Mouse (Mus musculus) limb, embryonic 12.5 days (tissue): Measurements from ENCODE around the gene Dynlt1a. TPM values are rescaled to one million over a fixed set of nuclear protein-coding genes. Genes with fewer than 3 reads are reported as not detected.
"Not testable (repeated sequence)": the region's sequence is repeated elsewhere in the genome, so short reads cannot be mapped to it uniquely, and the experiment has no call there.

Experiments
- ATAC-seq: fragments of 200-750 bp; cut with Nextera tagmentation; 2 replicates; pipeline ENCODE4 v1.8.0; 2017; ENCODE audit warnings: low read depth, moderate TSS enrichment; ENCODE audit not compliant: insufficient number of reproducible peaks, insufficient read depth, low FRiP score, low TSS enrichment
- H3K27ac ChIP-seq: fragments of 300-500 bp; sonication (generic); 2 replicates; pipeline ENCODE4 v1.5.1; 2016; ENCODE audit warnings: mild to moderate bottlenecking, moderate library complexity
- H3K27me3 ChIP-seq: fragments of 300-500 bp; sonication (generic); 2 replicates; pipeline ENCODE4 v1.6.1; 2016; ENCODE audit warnings: mild to moderate bottlenecking, moderate library complexity
- H3K36me3 ChIP-seq: fragments of 300-500 bp; sonication (generic); 2 replicates; pipeline ENCODE4 v1.6.1; 2016; ENCODE audit warnings: mild to moderate bottlenecking, moderate library complexity
- H3K4me1 ChIP-seq: fragments of 300-500 bp; sonication (generic); replicated peaks from 2 replicates; pipeline ENCODE4 v1.6.1; 2016
- H3K4me2 ChIP-seq: fragments of 300-500 bp; sonication (generic); 2 replicates; pipeline ENCODE4 v1.6.1; 2016; ENCODE audit warnings: mild to moderate bottlenecking, moderate library complexity
- H3K4me3 ChIP-seq: fragments of 300-500 bp; sonication (generic); replicated peaks from 2 replicates; pipeline ENCODE4 v1.5.1; 2016; ENCODE audit warnings: mild to moderate bottlenecking
- H3K9ac ChIP-seq: fragments of 300-500 bp; sonication (generic); replicated peaks from 2 replicates; pipeline ENCODE4 v1.6.1; 2016; ENCODE audit warnings: mild to moderate bottlenecking, moderate library complexity
- H3K9me3 ChIP-seq: fragments of 300-500 bp; sonication (generic); 2 replicates; pipeline ENCODE4 v1.6.1; 2016; ENCODE audit warnings: mild to moderate bottlenecking, moderate library complexity
- WGBS: fragments of 180-500 bp; shearing (Covaris S2); methylation state at CpG from one replicate; pipeline ENCODE4 v1.1.7; 2016; 5-methylcytosine and 5-hydroxymethylcytosine counted together
- polyA plus RNA-seq: library from polyadenylated mRNA; unstranded; fragments of >200 nt; fragmentation: Nextera tagmentation; extraction: Ambion mirVana; gene quantifications from 2 replicates; pipeline ENCODE4 v1.2.1, GENCODE M21; 2016

Gene Dynlt1a
- polyA plus RNA-seq, 1 experiment from 2014 or later: 22.1 TPM

- not testable (repeated sequence) for H3K4me1 ChIP-seq, H3K9me3 ChIP-seq, H3K4me3 ChIP-seq, H3K27me3 ChIP-seq, H3K36me3 ChIP-seq, H3K27ac ChIP-seq, H3K4me2 ChIP-seq, ATAC-seq, H3K9ac ChIP-seq
- 70% methylated on average over 2 of the region's 3 CpGs for WGBS
Observed at GRCm38 (mm10) chr17:6314493-6314892, 2.8 kb downstream of the Dynlt1a start.

GRCm38 (mm10) chr17:6312755-6313154, 4.5 kb downstream of the Dynlt1a start:
- not testable (repeated sequence) for H3K9ac ChIP-seq

GRCm38 (mm10) chr17:6311716-6312115, 5.6 kb downstream of the Dynlt1a start:
- H3K9me3 ChIP-seq, H3K4me2 ChIP-seq, H3K36me3 ChIP-seq, H3K4me1 ChIP-seq, H3K27ac ChIP-seq, ATAC-seq, H3K4me3 ChIP-seq, H3K27me3 ChIP-seq, H3K9ac ChIP-seq: not testable (repeated sequence)
- 88% methylated on average over 7 of the region's 7 CpGs for WGBS

More at GRCm38 (mm10) chr17:6312755-6313154, 4.5 kb downstream of the Dynlt1a start:
- H3K27me3 ChIP-seq, H3K4me3 ChIP-seq, H3K27ac ChIP-seq, H3K9me3 ChIP-seq, ATAC-seq, H3K36me3 ChIP-seq, H3K4me1 ChIP-seq, H3K4me2 ChIP-seq: not testable (repeated sequence)
- WGBS: 80% methylated on average over 3 of the region's 3 CpGs

- not testable (repeated sequence) for H3K4me1 ChIP-seq, H3K9ac ChIP-seq, H3K36me3 ChIP-seq, H3K9me3 ChIP-seq, H3K27me3 ChIP-seq, H3K27ac ChIP-seq, H3K4me2 ChIP-seq, ATAC-seq, H3K4me3 ChIP-seq
- 96% methylated on average over 11 of the region's 13 CpGs for WGBS
Observed at GRCm38 (mm10) chr17:6306503-6306902, 10.8 kb downstream of the Dynlt1a start.

GRCm38 (mm10) chr17:6305656-6306270, 11.5 kb downstream of the Dynlt1a start:
- not testable (repeated sequence) for H3K27ac ChIP-seq, H3K9ac ChIP-seq, H3K4me3 ChIP-seq, H3K4me2 ChIP-seq, H3K27me3 ChIP-seq, H3K9me3 ChIP-seq, H3K36me3 ChIP-seq, H3K4me1 ChIP-seq, ATAC-seq
- 92% methylated on average over 12 of the region's 12 CpGs for WGBS

GRCm38 (mm10) chr17:6304891-6305290, 12.4 kb downstream of the Dynlt1a start:
- H3K4me1 ChIP-seq, H3K4me2 ChIP-seq, H3K9me3 ChIP-seq, H3K27me3 ChIP-seq, H3K36me3 ChIP-seq, ATAC-seq, H3K27ac ChIP-seq, H3K9ac ChIP-seq, H3K4me3 ChIP-seq: not testable (repeated sequence)
- 90% methylated on average over 5 of the region's 6 CpGs for WGBS

GRCm38 (mm10) chr17:6300190-6300863, 17.0 kb downstream of the Dynlt1a start:
- not testable (repeated sequence) for H3K9ac ChIP-seq, H3K4me3 ChIP-seq, H3K36me3 ChIP-seq, H3K4me1 ChIP-seq, H3K9me3 ChIP-seq, ATAC-seq, H3K27me3 ChIP-seq, H3K27ac ChIP-seq, H3K4me2 ChIP-seq
- WGBS: 75% methylated on average over 8 of the region's 12 CpGs

- H3K27ac ChIP-seq, ATAC-seq, H3K4me2 ChIP-seq, H3K27me3 ChIP-seq, H3K9ac ChIP-seq, H3K4me3 ChIP-seq, H3K9me3 ChIP-seq, H3K36me3 ChIP-seq, H3K4me1 ChIP-seq: not testable (repeated sequence)
- 91% methylated on average over 9 of the region's 15 CpGs for WGBS
Observed at GRCm38 (mm10) chr17:6297060-6297795, 20.1 kb downstream of the Dynlt1a start.

GRCm38 (mm10) chr17:6293882-6294281, 23.4 kb downstream of the Dynlt1a start:
- not testable (repeated sequence) for H3K36me3 ChIP-seq, H3K4me2 ChIP-seq, H3K4me1 ChIP-seq, H3K27me3 ChIP-seq, H3K9ac ChIP-seq, ATAC-seq, H3K9me3 ChIP-seq, H3K4me3 ChIP-seq, H3K27ac ChIP-seq
- no CpG with 5 or more reads among the region's 5 CpGs for WGBS

GRCm38 (mm10) chr17:6289045-6289444, 28.3 kb downstream of the Dynlt1a start:
- H3K4me3 ChIP-seq, H3K27me3 ChIP-seq, H3K9me3 ChIP-seq, H3K4me2 ChIP-seq, H3K4me1 ChIP-seq, ATAC-seq, H3K9ac ChIP-seq, H3K36me3 ChIP-seq, H3K27ac ChIP-seq: not testable (repeated sequence)
- 95% methylated on average over 12 of the region's 12 CpGs for WGBS

GRCm38 (mm10) chr17:6286169-6286568, 31.1 kb downstream of the Dynlt1a start:
- H3K9ac ChIP-seq, H3K27me3 ChIP-seq, H3K36me3 ChIP-seq, H3K4me1 ChIP-seq, ATAC-seq, H3K27ac ChIP-seq, H3K9me3 ChIP-seq, H3K4me3 ChIP-seq, H3K4me2 ChIP-seq: not testable (repeated sequence)
- WGBS: 93% methylated on average over 5 of the region's 5 CpGs
